Mouse (Mus musculus): ENCODE results near the gene Akr1b7. TPM values are rescaled to one million over a fixed set of nuclear protein-coding genes. Genes with fewer than 3 reads are reported as not detected.

Gene Akr1b7
- polyA plus RNA-seq, 1 experiment = 14.6 TPM

DNA sequence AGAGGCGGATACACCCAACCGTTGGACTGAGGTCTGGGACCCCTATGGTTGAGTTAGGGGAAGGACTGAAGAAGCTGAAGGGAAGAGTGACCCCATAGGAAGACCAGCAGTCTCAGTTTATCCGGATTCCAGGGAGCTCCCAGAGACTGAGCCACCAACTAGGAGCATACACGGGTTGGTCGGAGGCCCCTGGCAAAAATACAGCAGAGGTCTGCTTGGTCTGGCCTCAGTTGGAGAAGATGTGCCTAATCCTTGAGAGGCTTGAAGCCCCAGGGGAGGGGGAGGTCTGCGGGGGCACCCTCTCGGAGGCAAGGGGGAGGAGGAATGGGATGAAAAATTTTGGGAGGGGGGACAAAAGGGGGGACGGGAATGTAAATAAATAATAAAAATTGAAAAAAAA is 28.7 kb upstream of the Akr1b7 start:
- 48% methylated on average over 8 of the region's 8 CpGs for WGBS
- TF ChIP-seq POLR2A (IDR thresholded peaks at IDR 0.05; ENCODE audit: low read depth, low read length) = no peak
- no peak for TF ChIP-seq CTCF (IDR thresholded peaks at IDR 0.05; ENCODE audit: extremely low read depth, insufficient read length, insufficient replicate concordance, low read depth, low read length)
- Histone ChIP-seq H3K4me3 (ENCODE audit: low read depth, low read length) (no peak overlapping the region), H3K27me3 (ENCODE audit: control insufficient read depth, insufficient read depth, low read length) (no peaks in the 10 kb centered on the region), H3K36me3 (ENCODE audit: control insufficient read depth, insufficient read depth, low read length) (no peaks in the 10 kb centered on the region; the same call in 1 of the 2 replicates), H3K27ac (ENCODE audit: insufficient read depth, low read depth, low read length) (no peak overlapping the region), H3K4me1 (ENCODE audit: control insufficient read depth, insufficient read depth, insufficient read length, low read length) (no peaks in the 10 kb centered on the region; the same call in none of the 2 replicates)

GRCm38 (mm10) chr6:34384110-34384661 is 27.9 kb upstream of the Akr1b7 start, which contains the start of gene Akr1b10:
Gene Akr1b10, plus strand, starts transcription at chr6:34384218.
- peaks cover 3% of the 10 kb centered on the region for H3K36me3 ChIP-seq (ENCODE audit: control insufficient read depth, insufficient read depth, low read length)
- peak within 1 kb of the TSS; percentile 96 for H3K4me3 ChIP-seq (ENCODE audit: low read depth, low read length)
- WGBS = under 1% methylated on average over 17 of the region's 17 CpGs
- TF ChIP-seq POLR2A (IDR thresholded peaks at IDR 0.05; ENCODE audit: low read depth, low read length) (no peak), CTCF (IDR thresholded peaks at IDR 0.05; ENCODE audit: extremely low read depth, insufficient read length, insufficient replicate concordance, low read depth, low read length) (no peak)
- H3K27me3 ChIP-seq (ENCODE audit: control insufficient read depth, insufficient read depth, low read length) = no peaks in the 10 kb centered on the region
- H3K4me1 ChIP-seq (ENCODE audit: control insufficient read depth, insufficient read depth, insufficient read length, low read length) = no peaks in the 10 kb centered on the region; the same call in none of the 2 replicates
- H3K27ac ChIP-seq (ENCODE audit: insufficient read depth, low read depth, low read length) = peak within 1 kb of the TSS; percentile 92

GRCm38 (mm10) chr6:34384701-34385370 is 27.3 kb upstream of the Akr1b7 start:
- H3K27ac ChIP-seq (ENCODE audit: insufficient read depth, low read depth, low read length) = peak overlapping the region; percentile 92
- H3K27me3 ChIP-seq (ENCODE audit: control insufficient read depth, insufficient read depth, low read length) = no peaks in the 10 kb centered on the region
- H3K4me1 ChIP-seq (ENCODE audit: control insufficient read depth, insufficient read depth, insufficient read length, low read length) = no peaks in the 10 kb centered on the region; the same call in none of the 2 replicates
- 4% methylated on average over 13 of the region's 13 CpGs for WGBS
- H3K36me3 ChIP-seq (ENCODE audit: control insufficient read depth, insufficient read depth, low read length) = peaks cover 4% of the 10 kb centered on the region
- H3K4me3 ChIP-seq (ENCODE audit: low read depth, low read length) = peak overlapping the region; percentile 96
- TF ChIP-seq POLR2A (IDR thresholded peaks at IDR 0.05; ENCODE audit: low read depth, low read length) (no peak), CTCF (IDR thresholded peaks at IDR 0.05; ENCODE audit: extremely low read depth, insufficient read length, insufficient replicate concordance, low read depth, low read length) (no peak)

GRCm38 (mm10) chr6:34388420-34389156 is 23.5 kb upstream of the Akr1b7 start:
- Histone ChIP-seq H3K4me3 (ENCODE audit: low read depth, low read length) (no peak overlapping the region), H3K4me1 (ENCODE audit: control insufficient read depth, insufficient read depth, insufficient read length, low read length) (no peaks in the 10 kb centered on the region; the same call in none of the 2 replicates), H3K27me3 (ENCODE audit: control insufficient read depth, insufficient read depth, low read length) (no peaks in the 10 kb centered on the region), H3K36me3 (ENCODE audit: control insufficient read depth, insufficient read depth, low read length) (peaks cover 15% of the 10 kb centered on the region), H3K27ac (ENCODE audit: insufficient read depth, low read depth, low read length) (no peak overlapping the region)
- 78% methylated on average over 4 of the region's 4 CpGs for WGBS
- TF ChIP-seq CTCF (IDR thresholded peaks at IDR 0.05; ENCODE audit: extremely low read depth, insufficient read length, insufficient replicate concordance, low read depth, low read length) (no peak), POLR2A (IDR thresholded peaks at IDR 0.05; ENCODE audit: low read depth, low read length) (no peak)

DNA sequence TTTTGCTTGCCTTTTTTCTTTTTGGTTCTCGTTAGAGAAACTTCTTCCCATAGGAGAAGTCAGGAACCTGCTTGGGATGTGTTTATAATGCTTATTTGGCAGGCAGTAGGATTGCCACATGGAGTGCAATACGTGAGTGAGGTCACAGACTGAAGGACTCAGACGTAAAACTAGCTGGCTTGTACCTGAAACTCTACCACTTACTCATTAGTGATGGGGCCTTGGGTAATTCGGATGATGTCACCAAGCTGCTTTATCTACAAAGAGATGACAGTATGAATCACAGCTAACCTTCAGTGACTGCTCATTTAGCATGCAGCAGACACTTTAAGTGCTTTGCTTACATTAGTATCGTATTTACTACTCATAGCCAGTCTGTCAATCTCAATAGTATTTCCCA is 16.2 kb upstream of the Akr1b7 start:
- peaks cover 10% of the 10 kb centered on the region for H3K36me3 ChIP-seq (ENCODE audit: control insufficient read depth, insufficient read depth, low read length)
- no peak overlapping the region for H3K4me3 ChIP-seq (ENCODE audit: low read depth, low read length)
- H3K27me3 ChIP-seq (ENCODE audit: control insufficient read depth, insufficient read depth, low read length) = no peaks in the 10 kb centered on the region
- TF ChIP-seq CTCF (IDR thresholded peaks at IDR 0.05; ENCODE audit: extremely low read depth, insufficient read length, insufficient replicate concordance, low read depth, low read length) (no peak), POLR2A (IDR thresholded peaks at IDR 0.05; ENCODE audit: low read depth, low read length) (no peak)
- WGBS = 75% methylated on average over 5 of the region's 5 CpGs
- 0 out of 2 replicates have a peak, but pooled peaks cover 2% of the 10 kb centered on the region for H3K4me1 ChIP-seq (ENCODE audit: control insufficient read depth, insufficient read depth, insufficient read length, low read length)
- H3K27ac ChIP-seq (ENCODE audit: insufficient read depth, low read depth, low read length) = no peak overlapping the region

GRCm38 (mm10) chr6:34398431-34398830 is 13.7 kb upstream of the Akr1b7 start:
- TF ChIP-seq POLR2A (IDR thresholded peaks at IDR 0.05; ENCODE audit: low read depth, low read length) = no peak
- no peak for TF ChIP-seq CTCF (IDR thresholded peaks at IDR 0.05; ENCODE audit: extremely low read depth, insufficient read length, insufficient replicate concordance, low read depth, low read length)
- peaks cover 5% of the 10 kb centered on the region; the same call in 1 of the 2 replicates for H3K36me3 ChIP-seq (ENCODE audit: control insufficient read depth, insufficient read depth, low read length)
- no peak overlapping the region for H3K27ac ChIP-seq (ENCODE audit: insufficient read depth, low read depth, low read length)
- peaks cover 4% of the 10 kb centered on the region; the same call in 1 of the 2 replicates for H3K4me1 ChIP-seq (ENCODE audit: control insufficient read depth, insufficient read depth, insufficient read length, low read length)
- 88% methylated on average over 6 of the region's 6 CpGs for WGBS
- no peak overlapping the region for H3K4me3 ChIP-seq (ENCODE audit: low read depth, low read length)
- no peaks in the 10 kb centered on the region for H3K27me3 ChIP-seq (ENCODE audit: control insufficient read depth, insufficient read depth, low read length)

Measured in small intestine, adult 2 months (tissue).